Mouse (Mus musculus): ENCODE data around the gene Cnih3. TPM values are rescaled to one million over a fixed set of nuclear protein-coding genes. Genes with fewer than 3 reads are reported as not detected.

The Cnih3 gene
- total RNA-seq, 1 experiment: 0.22 TPM

DNA sequence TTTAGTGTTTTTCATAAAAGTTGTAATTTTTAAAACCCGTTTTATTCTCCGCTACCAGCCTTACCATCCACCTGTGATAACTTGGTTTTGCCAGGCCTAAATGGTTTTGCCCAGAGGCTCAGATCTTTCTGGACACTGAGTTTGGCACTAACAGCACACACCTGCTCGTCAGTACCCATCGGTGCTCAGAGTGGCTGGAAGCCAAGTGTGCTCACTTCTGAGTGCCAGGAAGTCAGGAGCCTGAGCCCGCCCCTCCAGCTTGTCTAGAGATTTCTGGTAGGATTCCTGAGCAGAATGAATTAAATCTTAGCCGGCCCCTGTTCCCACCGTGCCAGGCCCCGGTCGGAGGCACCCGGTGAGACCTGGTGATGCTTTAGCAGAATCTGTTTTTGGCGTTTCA lies 54.9 kb downstream of the Cnih3 start:
- Histone ChIP-seq H3K4me1 (ENCODE audit: control insufficient read depth in 2 of 2, insufficient read depth in 2 of 2, low read length in 2 of 2, poor library complexity in 1 of 2) (no peaks in the 10 kb centered on the region; a peak in 1 of 4 replicates), H3K9me3 (ENCODE audit: control insufficient read depth, insufficient read depth, low read depth, low read length) (no peaks in the 10 kb centered on the region), H3K9ac (ENCODE audit: insufficient read depth, low read depth, low read length, poor library complexity, severe bottlenecking) (no peak overlapping the region), H3K4me3 (ENCODE audit: insufficient read depth in 1 of 2, low read depth in 1 of 2, low read length in 2 of 2, poor library complexity in 1 of 2, severe bottlenecking in 1 of 2) (no peak overlapping the region), H3K36me3 (ENCODE audit: control insufficient read depth, insufficient read depth, low read length, poor library complexity, severe bottlenecking) (no peaks in the 10 kb centered on the region), H3K27ac (ENCODE audit: insufficient read depth, low read depth, low read length, poor library complexity, severe bottlenecking) (no peak overlapping the region)
- no peak for DNase-seq (ENCODE audit: low read depth, low spot score)
- no peak for TF ChIP-seq HCFC1 (IDR thresholded peaks at IDR 0.05; ENCODE audit: borderline replicate concordance, insufficient read depth, low read length)
- no peak for TF ChIP-seq MAFK (IDR thresholded peaks at IDR 0.05; ENCODE audit: insufficient read depth, low read depth, low read length)
- TF ChIP-seq CHD2 (IDR thresholded peaks at IDR 0.05; ENCODE audit: low read depth, low read length): no peak
- no peak for TF ChIP-seq ZNF384 (IDR thresholded peaks at IDR 0.05; ENCODE audit: low read depth, low read length)
- no peak for TF ChIP-seq ZC3H11A (IDR thresholded peaks at IDR 0.05; ENCODE audit: borderline replicate concordance, low read depth, low read length)
- in situ Hi-C loops (cut with MboI; ENCODE audit: low sequenced_read_pairs in 2 of 2, unreplicated experiment in 2 of 2): no loop called here

DNA sequence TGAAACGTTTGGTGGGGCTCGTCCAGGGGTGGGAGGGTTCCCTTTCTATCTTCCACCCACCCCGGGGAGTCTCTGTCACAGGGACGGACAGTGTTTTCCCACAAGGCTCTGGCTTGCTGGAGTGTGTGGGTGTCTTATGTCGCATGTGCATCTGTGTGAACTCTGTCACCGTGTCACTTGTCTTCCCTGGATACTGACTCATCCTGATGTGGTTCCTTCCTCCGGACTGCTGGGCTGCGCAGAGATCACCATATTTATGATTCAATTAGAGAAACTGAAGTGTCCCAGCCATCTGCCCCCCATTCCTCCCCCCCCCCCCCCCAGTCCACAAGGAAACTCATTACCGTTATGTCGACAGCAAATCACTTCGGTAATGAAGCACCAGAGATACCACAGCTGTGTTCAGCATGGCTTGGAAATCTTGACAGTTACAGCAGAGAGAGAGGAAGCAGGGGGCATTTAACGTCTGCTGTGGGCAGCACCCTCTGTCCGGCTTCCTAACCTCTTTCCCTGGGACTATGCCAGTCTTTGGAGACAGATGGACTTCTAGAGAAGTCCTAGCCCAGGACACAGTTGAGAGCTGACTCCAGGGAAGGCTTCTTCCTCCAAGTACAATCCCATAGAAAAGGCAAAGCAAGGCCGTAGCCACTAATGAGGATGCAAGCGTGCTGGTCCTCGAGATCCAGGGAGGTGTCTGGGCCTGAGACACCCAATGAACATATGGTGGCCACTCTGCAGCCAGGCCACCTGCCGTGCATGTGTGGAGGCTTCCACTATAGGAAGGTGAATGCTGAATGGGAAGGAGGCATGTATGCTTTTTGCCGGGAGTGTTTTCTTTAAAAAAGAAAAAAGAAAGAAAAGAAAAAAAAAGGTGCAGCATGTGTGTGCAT lies 55.9 kb downstream of the Cnih3 start:
- Histone ChIP-seq H3K9ac (ENCODE audit: insufficient read depth, low read depth, low read length, poor library complexity, severe bottlenecking) (no peak overlapping the region), H3K27ac (ENCODE audit: insufficient read depth, low read depth, low read length, poor library complexity, severe bottlenecking) (no peak overlapping the region), H3K36me3 (ENCODE audit: control insufficient read depth, insufficient read depth, low read length, poor library complexity, severe bottlenecking) (no peaks in the 10 kb centered on the region), H3K4me3 (ENCODE audit: insufficient read depth in 1 of 2, low read depth in 1 of 2, low read length in 2 of 2, poor library complexity in 1 of 2, severe bottlenecking in 1 of 2) (no peak overlapping the region), H3K9me3 (ENCODE audit: control insufficient read depth, insufficient read depth, low read depth, low read length) (0 out of 2 replicates have a peak, but pooled peaks cover 1% of the 10 kb centered on the region), H3K4me1 (ENCODE audit: control insufficient read depth in 2 of 2, insufficient read depth in 2 of 2, low read length in 2 of 2, poor library complexity in 1 of 2) (no peaks in the 10 kb centered on the region; a peak in 1 of 4 replicates)
- in situ Hi-C loops (cut with MboI; ENCODE audit: low sequenced_read_pairs in 2 of 2, unreplicated experiment in 2 of 2): no loop called here
- no peak for TF ChIP-seq ZNF384 (IDR thresholded peaks at IDR 0.05; ENCODE audit: low read depth, low read length)
- no peak for TF ChIP-seq MAFK (IDR thresholded peaks at IDR 0.05; ENCODE audit: insufficient read depth, low read depth, low read length)
- TF ChIP-seq ZC3H11A (IDR thresholded peaks at IDR 0.05; ENCODE audit: borderline replicate concordance, low read depth, low read length): no peak
- TF ChIP-seq CHD2 (IDR thresholded peaks at IDR 0.05; ENCODE audit: low read depth, low read length): no peak
- no peak for TF ChIP-seq HCFC1 (IDR thresholded peaks at IDR 0.05; ENCODE audit: borderline replicate concordance, insufficient read depth, low read length)
- DNase-seq (ENCODE audit: low read depth, low spot score): no peak

GRCm38 (mm10) chr1:181409693-181410092 lies 57.3 kb downstream of the Cnih3 start:
- H3K9ac ChIP-seq (ENCODE audit: insufficient read depth, low read depth, low read length, poor library complexity, severe bottlenecking): no peak overlapping the region
- H3K27ac ChIP-seq (ENCODE audit: insufficient read depth, low read depth, low read length, poor library complexity, severe bottlenecking): no peak overlapping the region
- H3K36me3 ChIP-seq (ENCODE audit: control insufficient read depth, insufficient read depth, low read length, poor library complexity, severe bottlenecking): no peaks in the 10 kb centered on the region
- in situ Hi-C loops (cut with MboI; ENCODE audit: low sequenced_read_pairs in 2 of 2, unreplicated experiment in 2 of 2): no loop called here
- no peaks in the 10 kb centered on the region for H3K4me1 ChIP-seq (ENCODE audit: control insufficient read depth in 2 of 2, insufficient read depth in 2 of 2, low read length in 2 of 2, poor library complexity in 1 of 2)
- no peak overlapping the region for H3K4me3 ChIP-seq (ENCODE audit: insufficient read depth in 1 of 2, low read depth in 1 of 2, low read length in 2 of 2, poor library complexity in 1 of 2, severe bottlenecking in 1 of 2)
- H3K9me3 ChIP-seq (ENCODE audit: control insufficient read depth, insufficient read depth, low read depth, low read length): 0 out of 2 replicates have a peak, but pooled peaks cover 1% of the 10 kb centered on the region
- TF ChIP-seq ZC3H11A (IDR thresholded peaks at IDR 0.05; ENCODE audit: borderline replicate concordance, low read depth, low read length) (no peak), MAFK (IDR thresholded peaks at IDR 0.05; ENCODE audit: insufficient read depth, low read depth, low read length) (no peak), CHD2 (IDR thresholded peaks at IDR 0.05; ENCODE audit: low read depth, low read length) (no peak), ZNF384 (IDR thresholded peaks at IDR 0.05; ENCODE audit: low read depth, low read length) (no peak), HCFC1 (IDR thresholded peaks at IDR 0.05; ENCODE audit: borderline replicate concordance, insufficient read depth, low read length) (no peak)
- no peak for DNase-seq (ENCODE audit: low read depth, low spot score)

GRCm38 (mm10) chr1:181410647-181411254 lies 58.3 kb downstream of the Cnih3 start:
- in situ Hi-C loops (cut with MboI; ENCODE audit: low sequenced_read_pairs in 2 of 2, unreplicated experiment in 2 of 2): no loop called here
- DNase-seq (ENCODE audit: low read depth, low spot score): no peak
- Histone ChIP-seq H3K27ac (ENCODE audit: insufficient read depth, low read depth, low read length, poor library complexity, severe bottlenecking) (no peak overlapping the region), H3K9ac (ENCODE audit: insufficient read depth, low read depth, low read length, poor library complexity, severe bottlenecking) (no peak overlapping the region), H3K4me3 (ENCODE audit: insufficient read depth in 1 of 2, low read depth in 1 of 2, low read length in 2 of 2, poor library complexity in 1 of 2, severe bottlenecking in 1 of 2) (no peak overlapping the region), H3K9me3 (ENCODE audit: control insufficient read depth, insufficient read depth, low read depth, low read length) (0 out of 2 replicates have a peak, but pooled peaks cover 1% of the 10 kb centered on the region), H3K4me1 (ENCODE audit: control insufficient read depth in 2 of 2, insufficient read depth in 2 of 2, low read length in 2 of 2, poor library complexity in 1 of 2) (no peaks in the 10 kb centered on the region), H3K36me3 (ENCODE audit: control insufficient read depth, insufficient read depth, low read length, poor library complexity, severe bottlenecking) (no peaks in the 10 kb centered on the region)
- TF ChIP-seq ZC3H11A (IDR thresholded peaks at IDR 0.05; ENCODE audit: borderline replicate concordance, low read depth, low read length) (no peak), CHD2 (IDR thresholded peaks at IDR 0.05; ENCODE audit: low read depth, low read length) (no peak), ZNF384 (IDR thresholded peaks at IDR 0.05; ENCODE audit: low read depth, low read length) (no peak), MAFK (IDR thresholded peaks at IDR 0.05; ENCODE audit: insufficient read depth, low read depth, low read length) (no peak), HCFC1 (IDR thresholded peaks at IDR 0.05; ENCODE audit: borderline replicate concordance, insufficient read depth, low read length) (no peak)

Data from ES-E14 (cell line).